Mouse (Mus musculus): ENCODE results near the gene Arl6ip6.

The Arl6ip6 gene

GRCm38 (mm10) chr2:53191523-53192220 is at the start of gene Arl6ip6:
Arl6ip6 (plus strand) TSS chr2:53191726.
- peak; percentile 97 to 99 for DNase-seq (ENCODE audit: low spot score in 2 of 2)

- no peak for DNase-seq (ENCODE audit: low spot score in 2 of 2)
Measured at GRCm38 (mm10) chr2:53146852-53147251, 44.7 kb upstream of the Arl6ip6 start.

- DNase-seq (ENCODE audit: low spot score in 2 of 2), result no peak
Measured at GRCm38 (mm10) chr2:53173966-53174365, 17.6 kb upstream of the Arl6ip6 start.

GRCm38 (mm10) chr2:53178966-53179365 is 12.6 kb upstream of the Arl6ip6 start:
- DNase-seq (ENCODE audit: low spot score in 2 of 2), result no peak

GRCm38 (mm10) chr2:53179876-53180275 is 11.7 kb upstream of the Arl6ip6 start:
- DNase-seq (ENCODE audit: low spot score in 2 of 2), result no peak

GRCm38 (mm10) chr2:53189811-53190210 is 1.7 kb upstream of the Arl6ip6 start:
- no peak for DNase-seq (ENCODE audit: low spot score in 2 of 2)

- DNase-seq (ENCODE audit: low spot score in 2 of 2), result peak; percentile 98 to 99
Measured at GRCm38 (mm10) chr2:53190684-53191511, 628 bp upstream of the Arl6ip6 start, which contains the start of gene Prpf40a. Prpf40a (minus strand) TSS chr2:53191284.

- DNase-seq (ENCODE audit: low spot score in 2 of 2), result peak in 1 of 2 experiments; percentile 22
Measured at GRCm38 (mm10) chr2:53192386-53192785, 860 bp downstream of the Arl6ip6 start.

GRCm38 (mm10) chr2:53196431-53196830 is 4.9 kb downstream of the Arl6ip6 start:
- DNase-seq (ENCODE audit: low spot score in 2 of 2), result no peak

- DNase-seq (ENCODE audit: low spot score in 2 of 2), result no peak
Measured at GRCm38 (mm10) chr2:53199203-53199602, 7.7 kb downstream of the Arl6ip6 start.

- no peak for DNase-seq (ENCODE audit: low spot score in 2 of 2)
Measured at GRCm38 (mm10) chr2:53200164-53200885, 8.8 kb downstream of the Arl6ip6 start.

- no peak for DNase-seq (ENCODE audit: low spot score in 2 of 2)
Measured at GRCm38 (mm10) chr2:53204373-53205274, 13.1 kb downstream of the Arl6ip6 start.

- DNase-seq (ENCODE audit: low spot score in 2 of 2), result no peak
Measured at GRCm38 (mm10) chr2:53206749-53207148, 15.2 kb downstream of the Arl6ip6 start.

- DNase-seq (ENCODE audit: low spot score in 2 of 2), result no peak
Measured at GRCm38 (mm10) chr2:53213493-53213892, 22.0 kb downstream of the Arl6ip6 start.

- no peak for DNase-seq (ENCODE audit: low spot score in 2 of 2)
Measured at GRCm38 (mm10) chr2:53222242-53222641, 30.7 kb downstream of the Arl6ip6 start.

- DNase-seq (ENCODE audit: low spot score in 2 of 2), result no peak
Measured at GRCm38 (mm10) chr2:53256982-53257381, 65.5 kb downstream of the Arl6ip6 start.

Data from frontal cortex, postnatal 25 days (tissue).